Mouse (Mus musculus) bone marrow, adult 2 months (tissue): ENCODE results near the gene Ppif. TPM values are rescaled to one million over a fixed set of nuclear protein-coding genes. Genes with fewer than 3 reads are reported as not detected.

ENCODE experiments used
- H3K27ac ChIP-seq: fragments of 200-500 bp; 2 replicates; pipeline ENCODE4 v1.5.1; 2012; ENCODE audit warnings: low read depth, mild to moderate bottlenecking, control low read depth, inconsistent platforms, low read length; ENCODE audit not compliant: control insufficient read depth, poor library complexity, insufficient read depth
- H3K4me1 ChIP-seq: fragments of 200-500 bp; 2 replicates; pipeline ENCODE4 v1.6.1; 2011; ENCODE audit warnings: low read length; ENCODE audit not compliant: control insufficient read depth, insufficient read depth
- H3K4me3 ChIP-seq: fragments of 200-500 bp; replicated peaks from 2 replicates; pipeline ENCODE3; 2011; ENCODE audit warnings: mild to moderate bottlenecking, low read depth, low read length, control low read depth; ENCODE audit not compliant: control insufficient read depth
- CTCF ChIP-seq: fragments of 200-500 bp; IDR thresholded peaks from 2 replicates; pipeline ENCODE4 v1.5.1; 2011; ENCODE audit warnings: low read length, control low read depth; ENCODE audit not compliant: control insufficient read depth, insufficient read depth
- POLR2A ChIP-seq: fragments of 200-500 bp; IDR thresholded peaks from 2 replicates; pipeline ENCODE4 v1.6.1; 2011; ENCODE audit warnings: low read depth, mild to moderate bottlenecking, control low read depth, low read length, borderline replicate concordance; ENCODE audit not compliant: control insufficient read depth
- WGBS: fragments of 180-500 bp; shearing (Covaris S2); methylation state at CpG from one replicate; pipeline ENCODE4 v1.1.7; 2018; 5-methylcytosine and 5-hydroxymethylcytosine counted together
- polyA plus RNA-seq: library from polyadenylated mRNA; stranded (reverse); fragments of >200 nt; gene quantifications from 2 replicates; pipeline ENCODE4 v1.2.4, GENCODE M21; 2011; ENCODE audit warnings: low replicate concordance; ENCODE audit not compliant: missing spikeins, insufficient read depth, insufficient read length

The Ppif gene
- polyA plus RNA-seq, 1 experiment: 34.3 TPM

DNA sequence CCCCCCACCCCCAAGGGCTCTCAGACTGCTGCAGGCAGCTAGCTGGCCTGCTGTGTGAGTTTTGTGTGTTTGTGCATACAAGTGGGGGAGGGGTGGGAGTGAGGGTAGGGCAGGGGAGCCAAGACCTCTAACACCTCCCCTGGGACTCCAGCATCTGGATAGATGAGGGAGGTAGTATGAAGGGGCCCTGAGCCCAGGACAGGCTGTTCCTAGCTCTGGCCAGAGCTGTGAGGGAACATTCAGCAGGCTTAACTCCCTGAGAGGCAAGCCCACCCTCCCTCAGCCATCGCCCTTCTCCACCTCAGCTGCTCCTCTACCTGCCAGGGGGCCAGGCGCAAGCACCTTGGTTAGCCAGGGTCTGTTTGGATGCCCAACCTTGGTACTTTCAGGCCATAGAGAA lies 15.0 kb downstream of the Ppif start:
- H3K27ac ChIP-seq: no peak overlapping the region
- TF ChIP-seq CTCF (no peak), POLR2A (no peak)
- no peak overlapping the region for H3K4me3 ChIP-seq
- 85% methylated on average over 2 of the region's 2 CpGs for WGBS
- no peaks in the 10 kb centered on the region; the same call in 1 of the 2 replicates for H3K4me1 ChIP-seq

DNA sequence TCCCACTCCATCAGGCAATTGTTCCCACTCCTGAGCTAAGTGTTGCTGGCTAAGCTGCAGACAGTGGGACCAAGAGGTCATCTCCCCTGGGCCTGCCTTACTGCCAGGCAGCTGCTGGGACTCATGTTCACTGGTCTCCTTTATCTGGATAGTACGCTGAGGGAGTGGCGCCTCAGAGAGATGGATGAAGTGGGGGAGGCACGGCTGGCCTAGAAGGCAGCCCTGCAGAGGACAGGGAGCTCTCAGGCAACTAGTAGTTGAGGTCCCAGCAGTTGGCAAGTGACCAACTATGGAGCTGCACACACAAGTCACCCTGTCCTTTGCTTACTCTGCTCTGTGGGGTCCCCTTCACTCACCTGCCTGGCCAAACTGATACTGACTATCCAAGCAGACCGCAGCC lies 16.1 kb downstream of the Ppif start:
- TF ChIP-seq POLR2A (no peak), CTCF (no peak)
- Histone ChIP-seq H3K27ac (no peak overlapping the region), H3K4me3 (no peak overlapping the region), H3K4me1 (no peaks in the 10 kb centered on the region; the same call in 1 of the 2 replicates)
- 65% methylated on average over 4 of the region's 4 CpGs for WGBS

DNA sequence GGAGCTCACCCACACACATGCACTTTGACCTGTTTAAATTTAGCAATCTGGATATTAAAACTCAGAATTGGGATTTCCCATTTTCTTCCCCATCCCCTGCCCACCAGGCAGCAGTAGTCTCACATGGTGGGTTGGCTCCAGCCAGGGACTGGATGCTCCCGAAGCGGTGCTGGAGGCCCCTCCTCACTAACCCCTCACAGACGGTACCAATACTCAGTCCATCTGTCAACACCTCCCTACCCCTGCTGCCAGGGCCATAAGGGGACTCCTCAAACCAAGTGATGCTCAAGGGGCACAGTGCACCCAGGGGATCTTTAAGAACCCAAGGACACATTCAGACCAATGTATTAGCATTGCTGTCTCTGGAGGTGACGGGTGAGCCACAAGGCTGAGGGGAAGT lies 16.7 kb downstream of the Ppif start:
- Histone ChIP-seq H3K4me3 (no peak overlapping the region), H3K4me1 (no peaks in the 10 kb centered on the region; the same call in 1 of the 2 replicates), H3K27ac (no peak overlapping the region)
- WGBS: 85% methylated on average over 4 of the region's 4 CpGs
- TF ChIP-seq CTCF (no peak), POLR2A (no peak)

DNA sequence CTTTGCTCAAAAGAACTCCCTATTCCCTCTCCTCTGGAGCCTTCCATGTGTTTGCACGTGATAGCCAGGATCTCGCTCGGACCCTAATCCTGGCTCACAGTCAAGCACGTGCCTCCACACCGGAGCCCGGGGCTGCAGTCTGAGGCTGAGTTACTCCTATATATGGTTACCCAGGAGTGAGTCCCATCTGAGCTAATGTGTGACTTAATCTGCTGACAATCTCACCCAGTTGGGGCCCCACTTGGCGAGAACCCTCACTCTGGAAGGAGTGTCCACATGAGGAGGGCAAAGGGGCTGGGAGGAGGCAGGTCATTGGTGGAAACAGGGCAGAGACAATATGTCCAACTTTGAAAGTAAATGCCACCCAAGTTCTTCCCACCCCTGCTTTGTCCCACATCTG lies 17.2 kb downstream of the Ppif start:
- TF ChIP-seq POLR2A (no peak), CTCF (no peak)
- H3K4me3 ChIP-seq: no peak overlapping the region
- WGBS: 74% methylated on average over 7 of the region's 7 CpGs
- H3K4me1 ChIP-seq: no peaks in the 10 kb centered on the region; the same call in 1 of the 2 replicates
- H3K27ac ChIP-seq: no peak overlapping the region

DNA sequence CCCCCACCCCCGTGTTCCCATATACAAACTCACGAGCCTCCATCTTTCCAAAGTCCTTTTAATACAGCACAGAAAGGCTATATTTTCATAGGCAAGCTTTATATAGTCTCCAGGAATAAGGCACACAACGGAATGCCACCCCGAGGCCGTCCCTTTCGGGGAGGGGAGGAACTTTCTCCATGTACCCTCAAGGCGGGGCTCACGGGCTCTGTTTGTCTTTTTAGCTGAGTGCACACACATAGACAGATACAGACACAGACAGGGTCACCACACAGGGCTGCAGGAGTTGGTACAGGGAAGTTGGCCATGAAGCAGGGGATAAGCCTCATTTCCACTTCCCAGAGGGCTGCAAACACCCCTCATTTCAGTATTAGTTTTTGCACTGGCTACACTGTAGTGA lies 17.6 kb downstream of the Ppif start:
- Histone ChIP-seq H3K4me1 (no peaks in the 10 kb centered on the region; the same call in 1 of the 2 replicates), H3K27ac (no peak overlapping the region), H3K4me3 (no peak overlapping the region)
- TF ChIP-seq CTCF (no peak), POLR2A (no peak)
- WGBS: 85% methylated on average over 8 of the region's 8 CpGs

DNA sequence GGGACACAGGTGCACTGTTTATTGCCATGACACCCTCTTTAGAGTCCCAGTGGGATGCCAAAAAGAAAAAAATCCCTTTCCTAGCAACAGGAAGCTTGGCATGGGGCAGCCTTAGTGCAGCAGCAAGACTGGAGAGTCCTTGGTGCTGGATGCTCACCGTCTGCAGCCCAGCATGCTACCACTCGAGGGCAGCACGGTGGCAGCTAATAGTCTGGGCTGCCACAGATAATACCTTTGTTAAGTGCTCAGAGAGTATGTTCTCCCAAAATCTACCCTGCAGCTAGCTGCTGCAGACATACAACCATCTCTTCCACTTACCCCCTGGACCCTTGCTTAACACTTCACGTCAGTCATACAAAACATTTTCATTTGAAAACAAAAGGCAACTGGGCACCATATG lies 19.5 kb downstream of the Ppif start:
- TF ChIP-seq POLR2A (no peak), CTCF (peak; percentile 45)
- Histone ChIP-seq H3K4me1 (no peaks in the 10 kb centered on the region; the same call in 1 of the 2 replicates), H3K4me3 (no peak overlapping the region), H3K27ac (no peak overlapping the region)
- 46% methylated on average over 4 of the region's 4 CpGs for WGBS

DNA sequence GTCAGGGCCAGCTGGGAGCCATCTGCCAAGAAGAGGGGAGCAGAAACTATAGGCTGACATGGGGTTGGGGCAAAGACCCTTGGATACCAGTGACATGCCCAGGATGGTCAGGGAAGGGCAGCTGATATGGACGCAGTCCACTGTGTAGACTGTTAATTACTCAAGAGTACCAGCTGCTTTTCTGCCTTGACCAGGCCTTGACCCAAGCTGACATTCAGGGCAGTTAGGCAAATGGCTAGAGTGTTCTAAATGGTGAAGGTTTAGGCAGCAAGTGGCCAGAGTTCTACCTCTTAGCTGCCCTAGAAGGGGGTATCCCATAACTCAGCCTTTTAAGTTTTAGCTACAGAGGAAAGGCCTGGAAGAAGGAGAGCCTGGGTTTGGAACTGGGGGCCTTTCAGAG lies 22.6 kb downstream of the Ppif start:
- Histone ChIP-seq H3K27ac (no peak overlapping the region), H3K4me1 (no peaks in the 10 kb centered on the region; the same call in 1 of the 2 replicates), H3K4me3 (no peak overlapping the region)
- 79% methylated on average over 1 of the region's 1 CpGs for WGBS
- TF ChIP-seq CTCF (no peak), POLR2A (no peak)

DNA sequence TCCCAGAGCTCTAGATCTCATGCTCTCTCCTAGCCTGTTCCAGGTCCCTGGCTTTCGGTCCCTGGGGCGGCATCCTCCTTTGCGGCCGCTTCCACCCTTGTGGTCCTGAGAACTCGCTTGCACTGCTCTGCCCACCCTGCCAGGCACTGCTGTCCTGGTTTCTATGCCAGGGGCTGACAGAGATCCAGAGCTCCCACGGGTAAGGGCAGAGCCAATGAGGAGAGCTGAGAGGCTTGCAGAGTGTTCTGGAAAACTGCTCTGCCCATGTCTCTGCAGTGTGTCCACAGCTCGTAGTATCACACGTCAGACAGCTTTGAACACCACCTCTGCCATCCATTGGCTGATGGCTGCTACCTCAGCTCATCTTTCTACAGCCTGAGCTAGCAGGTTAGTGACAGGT lies 23.8 kb downstream of the Ppif start:
- no peak for TF ChIP-seq POLR2A
- TF ChIP-seq CTCF: no peak
- Histone ChIP-seq H3K27ac (no peak overlapping the region), H3K4me3 (no peak overlapping the region), H3K4me1 (no peaks in the 10 kb centered on the region; the same call in 1 of the 2 replicates)
- WGBS: 71% methylated on average over 8 of the region's 8 CpGs

DNA sequence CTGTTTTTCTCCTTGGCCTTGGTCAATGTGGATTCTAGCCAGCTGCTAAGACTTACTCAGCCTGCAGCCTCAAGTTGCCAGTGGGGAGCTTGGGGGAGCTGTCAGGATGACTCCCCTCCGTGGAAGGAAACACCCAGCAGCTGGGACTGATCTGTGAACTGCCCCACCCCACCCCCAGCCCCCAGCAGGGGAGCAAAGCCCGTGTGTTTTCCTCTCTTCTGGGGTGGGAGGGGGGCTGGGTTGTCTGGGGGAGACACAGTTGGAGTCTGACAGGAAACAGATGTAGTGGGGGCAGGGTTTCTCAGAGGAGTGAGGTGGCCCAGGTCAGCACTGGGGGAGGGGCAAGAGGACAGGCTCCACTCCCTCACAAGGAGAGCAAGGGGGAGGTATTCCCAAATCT lies 24.5 kb downstream of the Ppif start:
- Histone ChIP-seq H3K4me1 (no peaks in the 10 kb centered on the region; the same call in 1 of the 2 replicates), H3K4me3 (no peak overlapping the region), H3K27ac (no peak overlapping the region)
- WGBS: 3% methylated on average over 2 of the region's 2 CpGs
- no peak for TF ChIP-seq POLR2A
- TF ChIP-seq CTCF: no peak
